Mouse (Mus musculus) adrenal gland, adult 10 weeks (tissue): ENCODE data around the gene Gpbp1. TPM values are rescaled to one million over a fixed set of nuclear protein-coding genes. Genes with fewer than 3 reads are reported as not detected.

Experiments
- polyA plus RNA-seq: library from polyadenylated mRNA; stranded (reverse); fragments of 350-450 nt; fragmentation: Illumina TruSeq; extraction: RNeasy Lipid Tissue Mini Kit (QIAGEN cat#74804); gene quantifications from one replicate; pipeline ENCODE4 v1.2.3, GENCODE M21; 2014; ENCODE audit warnings: low read depth, low replicate concordance

Gene Gpbp1
- polyA plus RNA-seq: 348 TPM

GRCm38 (mm10) chr13:111489802-111490723 lies at the start of gene Gpbp1:
Gene Gpbp1, minus strand, starts transcription at chr13:111490111.

Other genes starting within 250 kb of the Gpbp1 start
- not detected for gene Actbl2, start 235.1 kb downstream of the Gpbp1 start, polyA plus RNA-seq
- not detected for gene Gm49496, start 59.8 kb upstream of the Gpbp1 start, polyA plus RNA-seq
- not detected for gene Gm10198, start 102.7 kb upstream of the Gpbp1 start, polyA plus RNA-seq
- gene Mier3, start 190.9 kb upstream of the Gpbp1 start, polyA plus RNA-seq: 52.0 TPM